Mouse (Mus musculus) left cerebral cortex, adult 11 months (tissue): Measurements from ENCODE around the gene Gm10230.
"Not testable (repeated sequence)": the region's sequence is repeated elsewhere in the genome, so short reads cannot be mapped to it uniquely, and the experiment has no call there.

Experiments used
- DNase-seq: peaks from one replicate; pipeline ENCODE4 v3.0.0; 2022; ENCODE audit warnings: low spot score

Gm10230 gene

DNA sequence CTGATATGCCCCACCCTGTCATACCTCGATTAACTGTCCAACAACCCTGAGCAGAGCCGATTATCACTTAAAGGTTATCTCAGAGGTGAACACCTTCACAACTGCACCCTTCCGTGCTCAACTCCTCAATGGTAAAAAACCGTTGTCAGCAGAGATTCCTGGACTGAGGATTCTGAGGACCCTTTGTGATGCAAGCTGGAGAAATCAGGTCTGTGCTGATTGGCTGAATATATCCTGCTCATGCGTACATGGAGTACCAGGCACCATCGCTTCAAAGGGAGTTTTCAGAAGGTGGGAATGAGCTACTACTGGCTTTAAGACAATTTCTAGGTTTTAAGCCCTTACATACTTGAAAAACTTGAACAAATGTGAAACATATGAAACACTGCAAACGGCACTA, at the start of gene Gm10230:
Gene Gm10230 (minus strand): TSS at position 101 of the 400 bp plus-strand sequence.
- DNase-seq, result not testable (repeated sequence)
